Mouse (Mus musculus): ENCODE data around the gene Tmod2. TPM values are rescaled to one million over a fixed set of nuclear protein-coding genes. Genes with fewer than 3 reads are reported as not detected.
"Not testable (repeated sequence)": the region's sequence is repeated elsewhere in the genome, so short reads cannot be mapped to it uniquely, and the experiment has no call there.

Gene Tmod2
- polyA plus RNA-seq, 1 experiment = 8.0 TPM

GRCm38 (mm10) chr9:75558812-75559511 is 52.2 kb downstream of the Tmod2 start:
- Histone ChIP-seq H3K4me3 (ENCODE audit: insufficient read depth, low read length) (peak overlapping the region; percentile 96), H3K4me1 (ENCODE audit: control insufficient read depth, insufficient read depth, low read length) (peaks cover 9% of the 10 kb centered on the region), H3K27ac (ENCODE audit: insufficient read depth, low read length) (peak overlapping the region; percentile 86)
- no peak for TF ChIP-seq POLR2A (IDR thresholded peaks at IDR 0.05; ENCODE audit: low read depth, low read length)
- TF ChIP-seq CTCF (IDR thresholded peaks at IDR 0.05; ENCODE audit: borderline replicate concordance, insufficient read depth, low read length) = no peak

GRCm38 (mm10) chr9:75558360-75558759 is 52.8 kb downstream of the Tmod2 start:
- Histone ChIP-seq H3K4me3 (ENCODE audit: insufficient read depth, low read length) (peak overlapping the region; percentile 96), H3K27ac (ENCODE audit: insufficient read depth, low read length) (peak overlapping the region; percentile 86), H3K4me1 (ENCODE audit: control insufficient read depth, insufficient read depth, low read length) (peaks cover 12% of the 10 kb centered on the region)
- TF ChIP-seq CTCF (IDR thresholded peaks at IDR 0.05; ENCODE audit: borderline replicate concordance, insufficient read depth, low read length) (no peak), POLR2A (IDR thresholded peaks at IDR 0.05; ENCODE audit: low read depth, low read length) (no peak)

- no peak for TF ChIP-seq CTCF (IDR thresholded peaks at IDR 0.05; ENCODE audit: borderline replicate concordance, insufficient read depth, low read length)
- no peak for TF ChIP-seq POLR2A (IDR thresholded peaks at IDR 0.05; ENCODE audit: low read depth, low read length)
- Histone ChIP-seq H3K4me3 (ENCODE audit: insufficient read depth, low read length) (no peak overlapping the region), H3K4me1 (ENCODE audit: control insufficient read depth, insufficient read depth, low read length) (peaks cover 10% of the 10 kb centered on the region), H3K27ac (ENCODE audit: insufficient read depth, low read length) (no peak overlapping the region)
Observed at GRCm38 (mm10) chr9:75553719-75554118, 57.4 kb downstream of the Tmod2 start.

GRCm38 (mm10) chr9:75551342-75551741 is 59.8 kb downstream of the Tmod2 start:
- TF ChIP-seq CTCF (IDR thresholded peaks at IDR 0.05; ENCODE audit: borderline replicate concordance, insufficient read depth, low read length) (no peak), POLR2A (IDR thresholded peaks at IDR 0.05; ENCODE audit: low read depth, low read length) (no peak)
- H3K27ac ChIP-seq (ENCODE audit: insufficient read depth, low read length) = no peak overlapping the region
- peaks cover 6% of the 10 kb centered on the region for H3K4me1 ChIP-seq (ENCODE audit: control insufficient read depth, insufficient read depth, low read length)
- no peak overlapping the region for H3K4me3 ChIP-seq (ENCODE audit: insufficient read depth, low read length)

DNA sequence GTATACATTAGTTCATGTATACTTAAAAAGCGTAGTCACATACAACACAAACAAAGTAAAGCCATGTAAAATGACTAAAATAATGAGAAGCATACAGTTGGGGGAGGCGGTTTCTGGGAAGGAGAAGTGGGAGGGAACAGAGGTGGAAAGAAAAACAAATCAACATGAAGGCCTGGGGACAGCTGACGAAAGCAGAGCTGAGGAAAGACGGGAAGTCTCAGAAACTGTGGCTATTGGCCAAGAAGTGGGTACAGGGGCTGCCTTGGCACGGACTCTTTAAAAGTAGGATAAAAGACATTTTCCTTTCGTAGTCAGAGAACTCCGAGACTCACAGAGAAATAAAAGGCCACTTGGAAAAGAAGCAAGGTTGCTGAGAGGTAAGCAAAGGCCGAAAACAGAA is 62.1 kb downstream of the Tmod2 start:
- Histone ChIP-seq H3K4me3 (ENCODE audit: insufficient read depth, low read length) (no peak overlapping the region), H3K4me1 (ENCODE audit: control insufficient read depth, insufficient read depth, low read length) (peaks cover 5% of the 10 kb centered on the region), H3K27ac (ENCODE audit: insufficient read depth, low read length) (no peak overlapping the region)
- TF ChIP-seq POLR2A (IDR thresholded peaks at IDR 0.05; ENCODE audit: low read depth, low read length) (no peak), CTCF (IDR thresholded peaks at IDR 0.05; ENCODE audit: borderline replicate concordance, insufficient read depth, low read length) (no peak)

DNA sequence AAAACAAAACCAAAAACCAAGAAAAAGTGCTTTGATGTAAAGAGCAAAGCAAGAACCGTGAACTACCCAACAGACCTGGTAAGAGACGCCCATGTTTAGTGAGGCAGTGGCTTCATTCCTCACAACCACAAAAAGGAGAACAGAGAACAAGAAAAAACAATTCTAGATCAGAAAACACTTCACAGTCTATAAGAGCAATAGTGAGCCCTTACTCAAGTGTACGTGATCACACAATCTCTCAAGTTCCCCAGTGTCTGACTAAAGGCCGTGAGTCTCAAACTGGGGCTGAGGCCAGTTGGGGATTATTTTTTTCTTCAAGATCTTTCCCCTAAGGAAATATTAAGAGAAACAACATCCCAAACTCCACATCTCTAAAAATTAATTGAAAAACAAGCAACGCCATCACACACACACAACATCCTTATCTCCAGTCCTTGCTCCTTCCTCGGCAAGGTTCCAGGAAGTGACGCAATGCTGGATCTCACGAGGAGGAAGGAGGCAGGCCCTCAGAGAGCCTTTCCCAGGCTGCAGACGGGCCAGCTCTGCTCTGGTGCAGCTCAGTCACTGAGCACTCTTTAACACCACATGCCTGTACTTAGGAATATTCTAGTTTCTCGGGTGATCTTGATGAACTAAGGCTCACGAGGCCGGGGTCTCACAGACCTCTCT is 64.1 kb downstream of the Tmod2 start:
- Histone ChIP-seq H3K4me3 (ENCODE audit: insufficient read depth, low read length) (no peak overlapping the region), H3K4me1 (ENCODE audit: control insufficient read depth, insufficient read depth, low read length) (peaks cover 6% of the 10 kb centered on the region), H3K27ac (ENCODE audit: insufficient read depth, low read length) (no peak overlapping the region)
- no peak for TF ChIP-seq POLR2A (IDR thresholded peaks at IDR 0.05; ENCODE audit: low read depth, low read length)
- TF ChIP-seq CTCF (IDR thresholded peaks at IDR 0.05; ENCODE audit: borderline replicate concordance, insufficient read depth, low read length) = no peak

- Histone ChIP-seq H3K4me1 (ENCODE audit: control insufficient read depth, insufficient read depth, low read length) (peaks cover 16% of the 10 kb centered on the region), H3K4me3 (ENCODE audit: insufficient read depth, low read length) (no peak overlapping the region), H3K27ac (ENCODE audit: insufficient read depth, low read length) (no peak overlapping the region)
- TF ChIP-seq POLR2A (IDR thresholded peaks at IDR 0.05; ENCODE audit: low read depth, low read length) (no peak), CTCF (IDR thresholded peaks at IDR 0.05; ENCODE audit: borderline replicate concordance, insufficient read depth, low read length) (no peak)
Observed at GRCm38 (mm10) chr9:75545514-75545913, 65.6 kb downstream of the Tmod2 start.

- no peak for TF ChIP-seq POLR2A (IDR thresholded peaks at IDR 0.05; ENCODE audit: low read depth, low read length)
- TF ChIP-seq CTCF (IDR thresholded peaks at IDR 0.05; ENCODE audit: borderline replicate concordance, insufficient read depth, low read length) = no peak
- Histone ChIP-seq H3K27ac (ENCODE audit: insufficient read depth, low read length) (peak overlapping the region; percentile 67), H3K4me1 (ENCODE audit: control insufficient read depth, insufficient read depth, low read length) (peaks cover 16% of the 10 kb centered on the region), H3K4me3 (ENCODE audit: insufficient read depth, low read length) (no peak overlapping the region)
Observed at GRCm38 (mm10) chr9:75541497-75541896, 69.6 kb downstream of the Tmod2 start.

DNA sequence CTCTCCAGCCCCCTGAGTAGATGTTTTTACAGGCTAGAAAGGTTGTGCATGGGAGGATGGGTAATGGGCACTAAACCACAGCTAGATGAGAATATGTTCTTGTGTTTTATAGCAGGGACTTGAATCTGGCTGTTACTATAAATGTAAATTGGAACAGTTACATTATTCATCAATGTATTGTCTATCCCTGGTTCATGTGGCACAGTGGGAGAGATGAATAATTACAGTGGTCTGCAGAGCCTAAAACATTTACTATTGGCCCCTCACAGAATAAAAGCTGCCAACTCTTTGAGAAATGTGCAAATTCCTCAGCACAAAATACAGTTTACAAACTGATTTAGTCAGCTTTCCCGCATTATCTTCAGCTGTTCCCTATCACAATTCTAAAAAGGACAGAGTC is 74.7 kb downstream of the Tmod2 start:
- Histone ChIP-seq H3K4me3 (ENCODE audit: insufficient read depth, low read length) (no peak overlapping the region), H3K4me1 (ENCODE audit: control insufficient read depth, insufficient read depth, low read length) (peaks cover 7% of the 10 kb centered on the region), H3K27ac (ENCODE audit: insufficient read depth, low read length) (no peak overlapping the region)
- TF ChIP-seq POLR2A (IDR thresholded peaks at IDR 0.05; ENCODE audit: low read depth, low read length) (no peak), CTCF (IDR thresholded peaks at IDR 0.05; ENCODE audit: borderline replicate concordance, insufficient read depth, low read length) (no peak)

DNA sequence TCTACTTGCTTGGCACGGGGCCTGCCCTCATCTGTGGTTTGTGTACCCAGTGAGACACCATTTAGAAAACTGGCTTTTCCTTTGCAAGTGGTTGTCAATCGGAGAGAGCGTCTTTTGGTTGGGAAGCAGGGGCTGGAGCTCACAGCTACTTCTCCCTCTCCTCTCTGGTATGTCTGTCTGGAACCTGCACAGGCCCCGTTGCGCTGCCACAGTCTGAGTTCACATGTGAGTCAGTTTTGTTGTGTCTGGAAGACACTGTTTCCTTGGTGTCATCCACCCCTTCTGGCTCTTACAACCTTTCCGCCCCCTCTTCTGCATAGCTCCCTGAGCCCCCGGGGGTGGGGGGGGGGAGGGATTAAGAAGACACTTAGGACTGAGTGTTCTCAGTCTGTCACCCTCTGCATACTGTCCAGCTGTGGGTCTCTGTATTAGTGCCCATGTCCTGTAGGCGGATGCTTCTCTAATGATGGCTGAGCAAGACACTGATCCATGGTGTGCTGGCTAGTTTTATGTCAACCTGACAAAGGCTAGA is 76.6 kb downstream of the Tmod2 start:
- Histone ChIP-seq H3K4me3 (ENCODE audit: insufficient read depth, low read length) (no peak overlapping the region), H3K27ac (ENCODE audit: insufficient read depth, low read length) (peak overlapping the region; percentile 30; the same call in 1 of the 2 replicates), H3K4me1 (ENCODE audit: control insufficient read depth, insufficient read depth, low read length) (peaks cover 2% of the 10 kb centered on the region; the same call in 1 of the 2 replicates)
- TF ChIP-seq POLR2A (IDR thresholded peaks at IDR 0.05; ENCODE audit: low read depth, low read length) (no peak), CTCF (IDR thresholded peaks at IDR 0.05; ENCODE audit: borderline replicate concordance, insufficient read depth, low read length) (no peak)

GRCm38 (mm10) chr9:75532989-75533388 is 78.1 kb downstream of the Tmod2 start:
- not testable (repeated sequence) for H3K4me3 ChIP-seq (ENCODE audit: insufficient read depth, low read length); H3K4me1 ChIP-seq (ENCODE audit: control insufficient read depth, insufficient read depth, low read length); H3K27ac ChIP-seq (ENCODE audit: insufficient read depth, low read length)
